Mouse (Mus musculus) liver, adult 2 months (tissue): ENCODE measurements around the gene Gabbr2. TPM values are rescaled to one million over a fixed set of nuclear protein-coding genes. Genes with fewer than 3 reads are reported as not detected.

ENCODE experiments used
- DNase-seq: peaks from one replicate; pipeline ENCODE4 v3.0.0-alpha.2; 2011; ENCODE audit warnings: low read depth, low spot score; ENCODE audit errors: extremely low read depth
- H3K27ac ChIP-seq: fragments of 200-500 bp; replicated peaks from 2 replicates; pipeline ENCODE4 v1.5.1; 2012; ENCODE audit warnings: low read depth, mild to moderate bottlenecking, control low read depth, inconsistent platforms, low read length; ENCODE audit not compliant: insufficient read depth
- H3K27me3 ChIP-seq: fragments of 200-500 bp; 2 replicates; pipeline ENCODE4 v1.6.1; 2012; ENCODE audit warnings: mild to moderate bottlenecking, moderate library complexity, low read length, inconsistent platforms; ENCODE audit not compliant: control insufficient read depth, insufficient read depth
- H3K36me3 ChIP-seq: fragments of 200-500 bp; 2 replicates; pipeline ENCODE4 v1.6.1; 2012; ENCODE audit warnings: low read length, inconsistent platforms; ENCODE audit not compliant: control insufficient read depth, insufficient read depth
- H3K4me1 ChIP-seq: fragments of 200-500 bp; 2 replicates; pipeline ENCODE4 v1.6.1; 2011; ENCODE audit warnings: low read length; ENCODE audit not compliant: control insufficient read depth, insufficient read depth
- H3K4me3 ChIP-seq: fragments of 200-500 bp; 2 replicates; pipeline ENCODE4 v1.5.1; 2011; ENCODE audit warnings: low read depth, mild to moderate bottlenecking, control low read depth, low read length, moderate library complexity; ENCODE audit not compliant: insufficient read depth
- H3K79me2 ChIP-seq: fragments of 200-500 bp; 2 replicates; pipeline ENCODE4 v1.6.1; 2012; ENCODE audit warnings: inconsistent platforms, mild to moderate bottlenecking, low read length, moderate library complexity; ENCODE audit not compliant: control insufficient read depth, insufficient read depth
- H3K9ac ChIP-seq: fragments of 200-500 bp; 2 replicates; pipeline ENCODE4 v1.6.1; 2012; ENCODE audit warnings: low read depth, mild to moderate bottlenecking, control low read depth, inconsistent platforms, low read length
- CTCF ChIP-seq: fragments of 200-500 bp; IDR thresholded peaks from 2 replicates; pipeline ENCODE4 v1.5.1; 2011; ENCODE audit warnings: low read depth, low read length, control low read depth
- POLR2A ChIP-seq: fragments of 200-500 bp; IDR thresholded peaks from 2 replicates; pipeline ENCODE4 v1.6.1; 2011; ENCODE audit warnings: low read length, control low read depth; ENCODE audit not compliant: insufficient read depth; ENCODE audit errors: extremely low read depth
- WGBS: fragments of 180-500 bp; shearing (Covaris S2); methylation state at CpG from one replicate; pipeline ENCODE4 v1.1.7; 2018; 5-methylcytosine and 5-hydroxymethylcytosine counted together
- polyA plus RNA-seq: library from polyadenylated mRNA; depleted of rRNA; stranded (reverse); fragments of >200 nt; gene quantifications from 2 replicates; pipeline ENCODE4 v1.2.3, GENCODE M21; 2012
- total RNA-seq: library from RNA; depleted of rRNA; stranded (reverse); fragments of >200 nt; gene quantifications from 2 replicates; pipeline ENCODE4 v1.2.3, GENCODE M21; 2014

Gabbr2 gene
- total and polyA plus RNA-seq, 2 experiments = 7.7 to 15.0 TPM

GRCm38 (mm10) chr4:46906036-46906691 lies 85.5 kb downstream of the Gabbr2 start:
- H3K27me3 ChIP-seq = no peaks in the 10 kb centered on the region
- DNase-seq = no peak
- WGBS = 79% methylated on average over 3 of the region's 3 CpGs
- no peak for TF ChIP-seq CTCF
- TF ChIP-seq POLR2A = no peak
- no peak overlapping the region for H3K4me3 ChIP-seq
- H3K4me1 ChIP-seq = no peaks in the 10 kb centered on the region; the same call in 1 of the 2 replicates
- no peaks in the 10 kb centered on the region for H3K36me3 ChIP-seq
- no peak overlapping the region for H3K27ac ChIP-seq
- H3K9ac ChIP-seq = no peak overlapping the region
- H3K79me2 ChIP-seq = peaks cover 7% of the 10 kb centered on the region; the same call in 1 of the 2 replicates

GRCm38 (mm10) chr4:46905152-46905551 lies 86.5 kb downstream of the Gabbr2 start:
- TF ChIP-seq CTCF (no peak), POLR2A (no peak)
- no peak overlapping the region for H3K27ac ChIP-seq
- no peak overlapping the region for H3K9ac ChIP-seq
- no peaks in the 10 kb centered on the region for H3K36me3 ChIP-seq
- H3K4me3 ChIP-seq = no peak overlapping the region
- whole genome bisulfite sequencing = 80% methylated on average over 3 of the region's 3 CpGs
- no peaks in the 10 kb centered on the region; the same call in 1 of the 2 replicates for H3K4me1 ChIP-seq
- H3K79me2 ChIP-seq = peaks cover 7% of the 10 kb centered on the region; the same call in 1 of the 2 replicates
- no peak for DNase-seq
- H3K27me3 ChIP-seq = no peaks in the 10 kb centered on the region

GRCm38 (mm10) chr4:46904129-46904528 lies 87.5 kb downstream of the Gabbr2 start:
- DNase-seq = no peak
- Histone ChIP-seq H3K4me3 (no peak overlapping the region), H3K9ac (no peak overlapping the region), H3K27me3 (no peaks in the 10 kb centered on the region), H3K27ac (no peak overlapping the region), H3K36me3 (no peaks in the 10 kb centered on the region), H3K79me2 (peaks cover 7% of the 10 kb centered on the region; the same call in 1 of the 2 replicates), H3K4me1 (no peaks in the 10 kb centered on the region; the same call in 1 of the 2 replicates)
- WGBS = 85% methylated on average over 12 of the region's 12 CpGs
- TF ChIP-seq CTCF (no peak), POLR2A (no peak)

GRCm38 (mm10) chr4:46898546-46898945 lies 93.1 kb downstream of the Gabbr2 start:
- Histone ChIP-seq H3K79me2 (no peaks in the 10 kb centered on the region), H3K4me3 (no peak overlapping the region), H3K27me3 (no peaks in the 10 kb centered on the region), H3K36me3 (no peaks in the 10 kb centered on the region), H3K27ac (no peak overlapping the region), H3K4me1 (no peaks in the 10 kb centered on the region), H3K9ac (no peak overlapping the region)
- 89% methylated on average over 4 of the region's 4 CpGs for WGBS
- no peak for DNase-seq
- TF ChIP-seq POLR2A (no peak), CTCF (no peak)

GRCm38 (mm10) chr4:46897634-46898399 lies 93.9 kb downstream of the Gabbr2 start:
- WGBS = 85% methylated on average over 18 of the region's 18 CpGs
- DNase-seq = peak; percentile 22

More at GRCm38 (mm10) chr4:46897634-46898399, 93.9 kb downstream of the Gabbr2 start:
- no peaks in the 10 kb centered on the region for H3K36me3 ChIP-seq
- H3K9ac ChIP-seq = no peak overlapping the region
- no peak overlapping the region for H3K27ac ChIP-seq
- no peak overlapping the region for H3K4me3 ChIP-seq
- TF ChIP-seq POLR2A = no peak
- no peak for TF ChIP-seq CTCF
- H3K27me3 ChIP-seq = no peaks in the 10 kb centered on the region
- no peaks in the 10 kb centered on the region for H3K4me1 ChIP-seq
- H3K79me2 ChIP-seq = no peaks in the 10 kb centered on the region
